Mouse (Mus musculus) induced T-regulatory cell, adult 2 months (primary cell): ENCODE data around the gene Rasgef1b.
A peak's percentile ranks its signal among the peaks of the same experiment; 100 is the strongest.
"Not testable (repeated sequence)": the region's sequence is repeated elsewhere in the genome, so short reads cannot be mapped to it uniquely, and the experiment has no call there.

Source experiments
- DNase-seq: peaks from one replicate; pipeline ENCODE4 v3.0.0-alpha.2; 2012; ENCODE audit warnings: low read depth

Gene Rasgef1b

DNA sequence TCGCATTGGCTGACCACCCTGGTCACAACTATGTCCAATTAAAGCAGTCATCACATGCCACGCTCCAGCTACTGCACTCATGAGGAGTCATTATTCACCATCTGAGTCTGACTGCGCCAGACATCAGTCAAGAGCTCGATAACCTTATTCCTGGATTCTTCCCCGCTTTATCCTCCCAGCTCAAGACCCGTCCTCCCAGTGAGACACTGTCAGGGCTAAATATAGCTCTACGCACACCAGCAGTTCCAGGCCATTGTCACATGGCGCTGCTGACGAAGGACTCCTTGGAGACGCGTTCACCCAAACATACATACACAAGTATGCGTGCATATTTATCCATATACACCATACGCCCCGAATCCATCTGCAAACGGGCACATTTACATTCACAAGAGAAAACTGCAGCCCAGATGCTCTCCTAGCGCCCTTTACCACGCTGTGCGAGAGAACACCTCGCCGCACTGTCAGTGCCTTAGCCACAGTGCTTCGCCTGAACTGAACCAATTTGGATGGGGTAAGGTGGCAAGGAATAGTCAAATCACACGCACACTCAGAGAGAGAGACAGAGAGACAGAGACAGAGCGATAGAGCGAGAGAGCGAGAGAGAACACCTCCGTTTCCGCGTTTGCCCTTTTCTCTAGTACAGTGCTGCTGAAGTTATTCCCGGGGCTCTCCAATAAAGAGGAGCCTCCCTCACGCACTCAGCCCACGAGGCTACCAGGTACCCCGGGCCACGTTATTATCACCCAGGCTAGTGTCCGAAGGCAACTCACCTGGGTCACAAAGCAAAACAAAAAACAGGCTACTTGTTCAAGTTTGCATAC is 477.3 kb downstream of the Rasgef1b start:
- peak; percentile 52 for DNase-seq

GRCm38 (mm10) chr5:99250820-99251219 is 478.0 kb downstream of the Rasgef1b start:
- DNase-seq, result no peak

DNA sequence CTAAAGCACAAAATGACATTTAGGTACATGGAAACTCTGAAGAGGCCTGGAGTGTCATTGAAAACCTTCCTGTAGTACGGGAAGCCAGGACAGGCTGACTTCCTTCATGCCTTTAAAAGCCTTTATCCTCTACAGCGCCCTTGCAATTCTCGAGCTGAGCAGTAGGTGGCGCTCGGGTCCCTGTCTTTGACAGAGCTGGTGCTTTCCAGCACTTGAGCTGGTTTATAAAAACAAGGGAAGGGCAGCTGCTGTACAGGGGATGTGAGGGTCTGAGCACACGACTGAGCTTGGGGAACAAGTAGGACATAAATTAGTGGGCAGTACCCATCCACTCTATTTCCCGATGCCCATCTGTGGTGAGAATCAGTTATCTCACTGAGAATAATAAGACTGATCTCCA is 480.4 kb downstream of the Rasgef1b start:
- DNase-seq, result peak; percentile 94

DNA sequence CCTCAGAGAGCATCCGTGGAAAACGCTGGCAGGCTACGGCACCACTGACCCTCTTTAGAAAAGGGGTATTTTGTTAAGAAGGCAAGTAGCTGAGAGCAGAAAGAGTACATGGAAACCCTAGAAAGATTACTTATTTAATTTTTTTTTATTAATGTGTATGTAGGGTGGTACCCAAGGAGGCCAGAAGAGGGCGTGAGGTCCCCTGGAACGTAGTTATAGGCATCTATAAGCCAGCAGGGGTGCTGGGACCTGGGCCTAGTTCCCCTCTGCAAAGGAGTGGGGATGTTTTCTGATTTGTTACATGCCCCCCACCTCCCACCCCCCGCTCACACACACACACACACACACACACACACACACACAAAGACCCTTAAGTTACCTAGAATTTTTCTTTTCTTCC is 480.9 kb downstream of the Rasgef1b start:
- peak; percentile 47 for DNase-seq

- no peak for DNase-seq
Measured at GRCm38 (mm10) chr5:99247441-99247840, 481.4 kb downstream of the Rasgef1b start.

GRCm38 (mm10) chr5:99246972-99247371 is 481.9 kb downstream of the Rasgef1b start:
- DNase-seq, result no peak

- no peak for DNase-seq
Measured at GRCm38 (mm10) chr5:99241988-99242740, 486.7 kb downstream of the Rasgef1b start.

DNA sequence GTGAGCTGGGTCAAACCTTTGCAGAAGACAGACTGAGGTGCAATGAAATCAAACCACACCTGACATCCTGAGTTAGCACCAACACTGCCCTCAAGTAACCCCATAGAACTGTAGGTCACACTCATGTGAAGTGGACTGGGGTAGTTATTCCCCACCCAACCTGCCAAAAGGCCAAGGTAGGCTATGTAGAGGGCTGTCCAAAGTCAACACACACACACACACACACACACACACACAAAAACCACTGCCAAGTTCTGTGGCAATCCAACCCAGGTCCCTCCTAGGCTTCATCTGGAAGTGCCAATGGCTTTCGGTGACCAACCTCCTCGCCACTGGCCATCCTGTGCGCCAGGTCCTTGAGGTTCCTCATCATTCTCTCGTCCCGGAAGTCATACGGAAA is 488.4 kb downstream of the Rasgef1b start:
- no peak for DNase-seq

DNA sequence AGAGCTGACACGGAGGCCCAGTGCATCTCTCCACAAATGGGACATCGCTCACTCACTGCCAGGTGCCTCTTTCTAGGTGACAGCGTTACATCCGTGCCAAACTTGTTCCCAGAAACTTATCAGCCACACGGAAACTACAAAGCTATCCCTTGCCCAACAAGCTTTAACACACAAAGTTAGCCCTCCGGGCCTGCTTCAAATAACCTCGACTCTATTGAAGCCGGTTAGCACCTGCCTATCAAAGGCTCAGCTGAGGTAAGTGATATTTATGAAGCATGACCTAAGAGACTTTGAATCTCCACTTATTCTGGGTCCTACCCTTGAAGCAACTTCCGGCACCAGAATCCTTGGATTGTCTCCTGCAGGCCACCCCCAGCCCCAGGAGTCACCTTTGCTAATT is 489.2 kb downstream of the Rasgef1b start:
- no peak for DNase-seq

DNA sequence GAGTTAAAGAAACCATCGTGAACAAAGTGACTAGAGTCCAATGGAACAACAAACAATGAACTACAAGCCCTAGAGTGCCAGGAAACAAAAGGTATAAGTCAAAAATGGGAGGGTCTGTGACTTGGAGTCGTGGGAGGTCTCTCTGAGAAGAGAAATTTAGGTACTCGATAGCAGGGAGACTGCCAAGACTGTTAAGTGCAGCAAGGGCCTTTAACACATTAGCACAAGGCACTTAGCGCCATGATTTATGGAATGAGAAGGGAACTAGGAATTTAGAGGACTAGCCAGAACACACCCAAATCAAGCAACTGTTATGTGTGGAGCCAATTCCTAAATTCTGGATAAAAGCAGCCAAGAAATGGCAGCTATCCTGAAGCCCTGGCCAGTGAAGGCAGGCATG is 490.7 kb downstream of the Rasgef1b start:
- DNase-seq, result no peak

DNA sequence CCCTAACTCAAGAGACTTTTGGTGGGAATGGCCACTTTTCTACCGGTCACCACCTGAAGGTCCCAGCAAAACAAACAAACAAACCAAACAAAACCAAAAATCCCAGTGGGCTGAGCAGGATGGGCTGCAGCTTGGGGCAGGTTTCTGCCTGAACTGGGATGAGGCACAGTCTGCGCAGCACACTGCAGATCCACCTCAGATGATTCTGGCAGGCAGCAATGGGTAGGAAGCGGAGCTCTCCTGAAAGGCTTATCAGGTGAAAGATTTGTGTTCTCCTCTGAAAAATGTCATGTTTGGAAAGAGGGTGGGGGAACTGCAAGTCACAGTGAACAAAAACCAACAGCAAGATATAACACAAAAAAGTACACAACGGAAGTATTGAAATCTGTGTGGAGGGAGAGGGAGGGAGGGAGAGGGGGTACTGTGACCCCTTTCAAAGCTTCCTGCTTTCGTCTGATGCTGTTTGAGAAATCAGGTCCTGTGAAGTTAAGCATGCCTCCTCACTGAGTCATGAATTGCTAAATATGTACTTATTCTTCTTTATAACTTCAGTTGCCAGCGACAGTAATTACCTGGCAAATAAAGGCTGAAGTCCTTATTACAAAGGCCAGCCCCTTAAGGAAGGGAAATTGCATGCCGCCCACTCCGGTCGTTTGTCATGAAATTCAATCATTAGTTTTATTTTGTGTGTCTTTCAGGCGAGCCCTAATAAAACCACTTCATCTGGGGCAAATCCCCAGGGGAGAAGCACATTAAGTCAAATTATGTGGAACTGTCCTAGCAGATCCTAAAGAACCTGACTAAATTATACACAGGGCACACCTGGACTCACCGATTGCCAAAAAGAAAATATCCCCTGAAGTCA is 491.7 kb downstream of the Rasgef1b start:
- no peak for DNase-seq

GRCm38 (mm10) chr5:99236431-99236830 is 492.4 kb downstream of the Rasgef1b start:
- DNase-seq, result no peak

DNA sequence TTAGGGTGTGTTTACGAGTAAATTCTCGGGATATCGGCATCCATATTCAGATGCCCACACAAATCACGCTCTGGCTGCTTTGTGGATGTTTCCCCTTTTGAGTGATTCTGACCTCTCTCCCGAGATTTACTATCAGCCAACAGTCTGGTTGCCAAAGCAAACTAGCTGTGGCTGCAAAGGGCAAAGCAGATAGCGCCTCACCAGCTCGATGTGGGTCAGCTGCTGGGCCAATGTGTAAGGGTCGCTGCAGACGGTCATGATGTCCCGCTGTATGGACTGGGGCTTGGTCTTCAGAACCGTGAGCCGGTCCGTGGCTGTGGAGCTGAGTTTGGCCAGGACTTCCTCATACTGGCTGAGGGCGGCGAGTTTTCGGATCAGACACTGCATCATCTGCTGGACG is 494.6 kb downstream of the Rasgef1b start:
- DNase-seq, result no peak

- no peak for DNase-seq
Measured at GRCm38 (mm10) chr5:99233176-99233575, 495.7 kb downstream of the Rasgef1b start.

- DNase-seq, result no peak
Measured at GRCm38 (mm10) chr5:99232410-99232809, 496.5 kb downstream of the Rasgef1b start.

- DNase-seq, result no peak
Measured at GRCm38 (mm10) chr5:99230476-99230875, 498.4 kb downstream of the Rasgef1b start.

DNA sequence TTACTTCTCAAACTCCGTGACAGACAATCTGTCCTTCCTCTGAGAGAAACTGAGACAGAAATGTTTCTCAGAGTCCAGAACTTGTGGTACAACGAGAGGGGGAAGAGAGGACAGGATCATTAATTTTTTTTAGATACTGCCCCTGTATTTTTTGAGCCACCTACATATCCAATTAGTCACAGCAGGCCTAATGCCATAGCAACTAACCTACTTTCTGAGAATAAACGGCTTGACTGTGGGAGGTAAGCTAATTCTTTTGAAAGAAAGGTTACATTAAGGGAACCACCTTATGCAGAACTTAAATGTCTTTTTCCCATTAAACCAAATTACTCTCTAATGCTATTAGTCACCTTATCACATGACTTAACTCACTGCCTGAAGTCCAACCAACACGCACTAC is 501.5 kb downstream of the Rasgef1b start:
- DNase-seq, result no peak

DNA sequence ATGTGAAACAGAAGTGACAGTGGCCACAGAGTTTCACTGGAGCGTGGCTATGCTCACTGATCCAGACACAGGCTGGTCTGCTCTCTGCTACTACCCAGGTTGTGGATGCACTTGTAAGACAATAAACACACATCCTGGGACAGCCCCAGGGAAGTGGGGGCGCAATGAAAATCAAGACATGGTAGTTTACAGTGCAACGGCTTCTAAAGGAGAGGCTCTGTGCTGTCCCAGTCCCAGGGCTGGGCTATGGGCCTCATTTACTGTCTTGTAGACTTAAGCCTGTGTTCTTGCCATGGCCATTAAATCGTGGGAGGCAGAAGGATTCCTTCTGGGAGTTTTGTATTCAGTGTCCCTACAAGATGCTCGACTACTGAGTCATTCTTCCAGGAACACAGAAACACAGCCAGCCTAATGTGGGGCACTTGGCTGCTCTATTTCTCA is 504.3 kb downstream of the Rasgef1b start:
- DNase-seq, result no peak

- DNase-seq, result no peak
Measured at GRCm38 (mm10) chr5:99223869-99224498, 504.9 kb downstream of the Rasgef1b start.

DNA sequence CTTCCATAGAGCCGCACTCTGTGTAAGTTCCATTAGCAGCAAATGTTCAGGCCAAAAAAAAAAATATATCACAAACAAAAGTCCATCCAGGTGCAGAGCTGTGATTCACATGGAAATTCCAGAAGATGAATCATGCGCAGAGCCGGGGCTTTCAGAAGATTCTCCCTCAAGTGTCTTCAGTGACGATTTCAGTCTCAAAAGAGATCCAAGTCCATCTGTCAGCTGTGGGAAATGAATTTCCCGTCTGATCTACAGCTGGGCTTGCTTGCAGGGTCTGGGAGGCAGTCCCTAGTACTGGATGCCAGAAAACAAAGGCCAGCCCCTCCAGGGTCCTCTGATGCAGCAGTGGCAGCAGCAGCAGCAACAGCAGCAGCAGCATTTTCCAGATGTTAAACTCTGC is 510.5 kb downstream of the Rasgef1b start:
- no peak for DNase-seq

DNA sequence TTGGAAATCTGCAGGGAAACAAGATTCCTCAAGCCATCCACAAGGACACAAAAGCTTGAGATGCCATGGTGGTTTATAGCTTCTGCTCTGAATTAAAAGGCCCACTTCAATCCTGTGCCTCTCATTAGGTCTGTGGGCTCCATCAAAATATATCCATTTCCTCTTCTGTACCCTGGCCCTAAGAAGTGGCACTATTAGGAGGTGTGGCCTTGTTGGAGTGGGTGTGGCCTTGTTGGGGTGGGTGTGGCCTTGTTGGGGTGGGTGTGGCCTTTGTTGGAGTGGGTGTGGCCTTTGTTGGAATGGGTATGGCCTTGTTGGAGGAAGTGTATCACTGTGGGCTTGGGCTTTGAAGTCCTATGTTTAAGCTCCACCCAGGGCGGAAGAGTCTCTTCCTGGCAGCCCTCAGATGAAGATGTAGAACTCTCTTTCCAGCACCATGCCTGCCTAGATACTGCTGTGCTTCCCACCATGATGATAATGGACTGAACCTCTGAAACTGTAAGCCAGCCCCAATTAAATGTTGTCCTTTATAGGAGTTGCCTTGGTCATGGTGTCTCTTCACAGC is 512.2 kb downstream of the Rasgef1b start:
- DNase-seq, result not testable (repeated sequence)
